In the genomic region with DNA sequence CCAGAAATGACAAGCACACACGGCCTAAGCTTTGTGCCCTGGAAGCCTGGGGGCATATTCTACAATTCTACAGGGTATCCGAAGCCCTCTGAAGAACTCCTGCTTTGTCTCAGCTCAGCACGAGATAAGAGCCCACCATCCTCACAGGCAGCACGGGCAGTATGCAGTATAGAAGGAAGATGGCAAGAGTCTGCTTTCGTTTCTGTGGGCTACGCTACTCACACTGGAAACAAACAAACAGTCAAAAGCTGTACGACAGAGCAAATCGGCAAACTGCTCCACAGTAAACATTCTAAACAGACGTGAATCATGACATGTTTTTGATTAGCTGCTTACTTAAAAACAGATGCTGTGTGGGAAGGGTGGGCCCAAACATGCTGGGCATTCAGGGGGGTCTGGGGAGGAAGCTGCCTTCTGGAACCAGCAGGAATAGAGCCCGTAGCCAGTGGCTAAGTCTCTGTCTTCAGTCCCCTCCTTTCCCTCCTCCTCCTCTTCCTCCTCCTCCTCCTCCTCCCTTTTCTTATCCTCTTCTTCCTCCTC, we compare ENCODE assay signal across 21 mouse cellular contexts.
A peak's percentile ranks its signal among the peaks of the same experiment; 100 is the strongest.
DNase-seq lines count a peak whose midpoint lies in the region; ATAC-seq and TF ChIP-seq lines count a peak whose summit lies in the region.
"Had no signal": no experiment of that assay in that cellular context is flagged by ENCODE, and none has a peak within 500 bp of the region (broad histone marks: within the 10 kb centered on the region; RNA-seq: fewer than 3 reads in every experiment).

No protein-coding gene starts in this region.

- H3K4me1 ChIP-seq in hindbrain, embryonic 16.5 days (ENCODE audit: control insufficient read depth, insufficient read depth, low read depth, low read length) = no peaks in the 10 kb centered on the region
- 0 out of 2 replicates have a peak, but pooled peaks cover 4% of the 10 kb centered on the region for H3K4me1 ChIP-seq in hindbrain, embryonic 13.5 days (replicated peaks)
- H3K4me1 ChIP-seq in embryonic facial prominence, embryonic 11.5 days (ENCODE audit: control insufficient read depth, insufficient read depth, low read length) = no peaks in the 10 kb centered on the region
- H3K4me1 ChIP-seq in forebrain, postnatal 0 days (ENCODE audit: insufficient read depth) = 0 out of 2 replicates have a peak, but pooled peaks cover 5% of the 10 kb centered on the region
- H3K4me1 ChIP-seq in neural tube, embryonic 14.5 days (ENCODE audit: control insufficient read depth, insufficient read depth, low read length) = no peaks in the 10 kb centered on the region
- H3K4me1 ChIP-seq: midbrain, embryonic 10.5 days had no signal

- H3K9me3 ChIP-seq in hindbrain, embryonic 16.5 days (ENCODE audit: control insufficient read depth, low read length) = no peaks in the 10 kb centered on the region
- no peaks in the 10 kb centered on the region for H3K9me3 ChIP-seq in hindbrain, embryonic 13.5 days
- no peaks in the 10 kb centered on the region for H3K9me3 ChIP-seq in embryonic facial prominence, embryonic 11.5 days (replicated peaks; ENCODE audit: control insufficient read depth, low read length)
- H3K9me3 ChIP-seq in forebrain, postnatal 0 days (ENCODE audit: low read length) = no peaks in the 10 kb centered on the region
- no peaks in the 10 kb centered on the region for H3K9me3 ChIP-seq in neural tube, embryonic 14.5 days (ENCODE audit: control insufficient read depth, low read length)
- H3K9me3 ChIP-seq: midbrain, embryonic 10.5 days had no signal

- no peaks in the 10 kb centered on the region for H3K27me3 ChIP-seq in hindbrain, embryonic 16.5 days (replicated peaks; ENCODE audit: control insufficient read depth, insufficient read depth, low read length)
- peaks cover 4% of the 10 kb centered on the region; the same call in 1 of the 2 replicates for H3K27me3 ChIP-seq in hindbrain, embryonic 13.5 days
- no peaks in the 10 kb centered on the region for H3K27me3 ChIP-seq in embryonic facial prominence, embryonic 11.5 days (ENCODE audit: control insufficient read depth, insufficient read depth, low read length)
- peaks cover 8% of the 10 kb centered on the region; the same call in 1 of the 2 replicates for H3K27me3 ChIP-seq in forebrain, postnatal 0 days (ENCODE audit: insufficient read depth, low read length)
- H3K27me3 ChIP-seq in neural tube, embryonic 14.5 days (ENCODE audit: control insufficient read depth, insufficient read depth, low read length) = no peaks in the 10 kb centered on the region
- H3K27me3 ChIP-seq: Patski had no signal

- ATAC-seq in hindbrain, embryonic 16.5 days = peak; percentile 45; the same call in 1 of the 2 replicates
- ATAC-seq in hindbrain, embryonic 13.5 days (ENCODE audit: low FRiP score) = no peak
- no peak; the same call in 1 of the 2 replicates for ATAC-seq in embryonic facial prominence, embryonic 11.5 days (replicated peaks; ENCODE audit: insufficient number of reproducible peaks, low FRiP score, low TSS enrichment, low read depth)
- ATAC-seq in forebrain, postnatal 0 days = peak; percentile 68
- ATAC-seq in neural tube, embryonic 14.5 days (ENCODE audit: low read depth) = peak; percentile 66; the same call in 1 of the 2 replicates
- ATAC-seq: activated CD4-positive, CD25-positive, alpha-beta regulatory T cell, adult 4 months; intestine, embryonic 16.5 days; Patski had no signal

- no peaks in the 10 kb centered on the region for H3K36me3 ChIP-seq in hindbrain, embryonic 16.5 days (ENCODE audit: control insufficient read depth, insufficient read depth, low read length)
- no peaks in the 10 kb centered on the region for H3K36me3 ChIP-seq in hindbrain, embryonic 13.5 days
- no peaks in the 10 kb centered on the region for H3K36me3 ChIP-seq in embryonic facial prominence, embryonic 11.5 days (replicated peaks; ENCODE audit: control insufficient read depth, insufficient read depth, low read depth, low read length)
- no peaks in the 10 kb centered on the region for H3K36me3 ChIP-seq in forebrain, postnatal 0 days (ENCODE audit: insufficient read depth)
- no peaks in the 10 kb centered on the region for H3K36me3 ChIP-seq in neural tube, embryonic 14.5 days (ENCODE audit: control insufficient read depth, insufficient read depth, low read length)
- H3K36me3 ChIP-seq: midbrain, embryonic 10.5 days had no signal

- H3K4me3 ChIP-seq in hindbrain, embryonic 16.5 days (ENCODE audit: low read length) = no peak overlapping the region
- no peak overlapping the region for H3K4me3 ChIP-seq in hindbrain, embryonic 13.5 days
- H3K4me3 ChIP-seq in embryonic facial prominence, embryonic 11.5 days (ENCODE audit: low read depth, low read length) = no peak overlapping the region
- H3K4me3 ChIP-seq in forebrain, postnatal 0 days (ENCODE audit: low read depth, low read length) = no peak overlapping the region
- H3K4me3 ChIP-seq in neural tube, embryonic 14.5 days (ENCODE audit: low read depth, low read length) = no peak overlapping the region
- H3K4me3 ChIP-seq: gastrocnemius, adult 2 months; layer of hippocampus, adult 2 months; left cerebral cortex, adult 2 months; midbrain, embryonic 10.5 days; myocyte had no signal

- no peak overlapping the region for H3K9ac ChIP-seq in hindbrain, embryonic 16.5 days (ENCODE audit: low read depth, low read length)
- no peak overlapping the region for H3K9ac ChIP-seq in hindbrain, embryonic 13.5 days
- no peak overlapping the region for H3K9ac ChIP-seq in embryonic facial prominence, embryonic 11.5 days (replicated peaks; ENCODE audit: low read length)
- H3K9ac ChIP-seq in forebrain, postnatal 0 days = no peak overlapping the region
- no peak overlapping the region for H3K9ac ChIP-seq in neural tube, embryonic 14.5 days (replicated peaks; ENCODE audit: low read depth, low read length)

- TF ChIP-seq CTCF in forebrain, postnatal 0 days (IDR thresholded peaks at IDR 0.05; ENCODE audit: low read depth) = no peak

- 55% methylated on average over 10 of the region's 10 CpGs for WGBS in hindbrain, embryonic 16.5 days
- 64% methylated on average over 10 of the region's 10 CpGs for WGBS in hindbrain, embryonic 13.5 days
- WGBS in embryonic facial prominence, embryonic 11.5 days = 39% methylated on average over 10 of the region's 10 CpGs
- 39% methylated on average over 10 of the region's 10 CpGs for WGBS in forebrain, postnatal 0 days
- WGBS in neural tube, embryonic 14.5 days = 61% methylated on average over 10 of the region's 10 CpGs

- DNase-seq in embryonic facial prominence, embryonic 11.5 days (ENCODE audit: low spot score) = peak; percentile 72
- peak; percentile 63 for DNase-seq in forebrain, postnatal 0 days
- no peak for DNase-seq in heart, adult 18-20 months
- no peak for DNase-seq in liver
- DNase-seq: adrenal gland, postnatal 14 days; cerebellum, adult 8-10 months; gastrocnemius, adult 2 months; heart, postnatal 4 days; lung, adult 18-20 months; lung, postnatal 4 days; right cerebral cortex, adult 18-20 months had no signal

- 0 out of 2 replicates have a peak overlapping the region, but pooled peaks have one; percentile 14 for H3K27ac ChIP-seq in hindbrain, embryonic 16.5 days (ENCODE audit: low read depth, low read length)
- no peak overlapping the region; the same call in 1 of the 2 replicates for H3K27ac ChIP-seq in hindbrain, embryonic 13.5 days
- H3K27ac ChIP-seq in embryonic facial prominence, embryonic 11.5 days (replicated peaks; ENCODE audit: low read depth, low read length) = no peak overlapping the region
- H3K27ac ChIP-seq in forebrain, postnatal 0 days (ENCODE audit: low read depth, low read length) = no peak overlapping the region
- peak overlapping the region; percentile 44 for H3K27ac ChIP-seq in neural tube, embryonic 14.5 days (ENCODE audit: low read depth, low read length)
- H3K27ac ChIP-seq: gastrocnemius, adult 2 months; layer of hippocampus, adult 2 months; left cerebral cortex, adult 2 months; midbrain, embryonic 10.5 days had no signal

- H3K4me2 ChIP-seq in hindbrain, embryonic 16.5 days (ENCODE audit: low read length) = no peak overlapping the region
- no peak overlapping the region for H3K4me2 ChIP-seq in hindbrain, embryonic 13.5 days
- no peak overlapping the region for H3K4me2 ChIP-seq in embryonic facial prominence, embryonic 11.5 days (ENCODE audit: low read depth, low read length)
- H3K4me2 ChIP-seq in forebrain, postnatal 0 days (ENCODE audit: low read depth) = no peak overlapping the region
- no peak overlapping the region for H3K4me2 ChIP-seq in neural tube, embryonic 14.5 days (ENCODE audit: low read depth, low read length)

Comparison
In these comparisons a context has a peak if more than half of its experiments do, and no peak if none do; other contexts are left out.
1. ATAC-seq: peak in hindbrain, embryonic 16.5 days (single experiment), forebrain, postnatal 0 days (single experiment) and neural tube, embryonic 14.5 days (single experiment); none in hindbrain, embryonic 13.5 days (single experiment) and embryonic facial prominence, embryonic 11.5 days (single experiment).
2. H3K27ac ChIP-seq: peak in hindbrain, embryonic 16.5 days (single experiment) and neural tube, embryonic 14.5 days (single experiment); none in hindbrain, embryonic 13.5 days (single experiment), embryonic facial prominence, embryonic 11.5 days (single experiment) and forebrain, postnatal 0 days (single experiment).
3. DNase-seq: peak in embryonic facial prominence, embryonic 11.5 days (single experiment) and forebrain, postnatal 0 days (single experiment); none in heart, adult 18-20 months (0 of 2) and liver (single experiment).